Mouse (Mus musculus) erythroid progenitor cell, adult 5-6 weeks (primary cell): Measurements from ENCODE around the gene Ubc. TPM values are rescaled to one million over a fixed set of nuclear protein-coding genes. Genes with fewer than 3 reads are reported as not detected.

Experiments used
- total RNA-seq, 2 experiments: library from RNA; stranded (forward) in 1 of 2; stranded (reverse) in 1 of 2; fragments of 150-400 nt in 1 of 2; fragments of 186-747, 209-891 nt in 1 of 2; gene quantifications; 2 replicates each; pipeline versions ENCODE4 v1.2.3 to v1.2.4; 2015 to 2017; ENCODE audit warnings: low replicate concordance in 2 of 2

Gene Ubc
- total RNA-seq, 2 experiments from 2014 or later = 158 to 222 TPM

Other genes with a start within 250 kb of the Ubc start
- 10.5 and 37.3 TPM in 2 replicates for gene Ncor2, start 211.0 kb downstream of the Ubc start, total RNA-seq (2015; ENCODE audit: low replicate concordance)
- 0.91 and 2.6 TPM in 2 replicates for gene Ncor2, start 211.0 kb downstream of the Ubc start, total RNA-seq (2017; ENCODE audit: low replicate concordance)
- 33.9 and 39.0 TPM in 2 replicates for gene Scarb1, start 49.1 kb downstream of the Ubc start, total RNA-seq (2015; ENCODE audit: low replicate concordance)
- 35.3 and 44.2 TPM in 2 replicates for gene Scarb1, start 49.1 kb downstream of the Ubc start, total RNA-seq (2017; ENCODE audit: low replicate concordance)
- gene Gm10382, start 880 bp downstream of the Ubc start, total RNA-seq (2015; ENCODE audit: low replicate concordance) = not detected in 2 replicates
- gene Gm10382, start 880 bp downstream of the Ubc start, total RNA-seq (2017; ENCODE audit: low replicate concordance) = not detected in 2 replicates
- gene Dhx37, start 43.9 kb upstream of the Ubc start, total RNA-seq (2015; ENCODE audit: low replicate concordance) = 3.2 and 5.0 TPM in 2 replicates
- gene Dhx37, start 43.9 kb upstream of the Ubc start, total RNA-seq (2017; ENCODE audit: low replicate concordance) = 3.6 and 15.9 TPM in 2 replicates
- 5.4 and 10.5 TPM in 2 replicates for gene Bri3bp, start 51.4 kb upstream of the Ubc start, total RNA-seq (2015; ENCODE audit: low replicate concordance)
- gene Bri3bp, start 51.4 kb upstream of the Ubc start, total RNA-seq (2017; ENCODE audit: low replicate concordance) = 2.0 and 2.4 TPM in 2 replicates
- gene Aacs, start 85.6 kb upstream of the Ubc start, total RNA-seq (2015; ENCODE audit: low replicate concordance) = 6.5 and 13.4 TPM in 2 replicates
- 1.2 and 7.1 TPM in 2 replicates for gene Aacs, start 85.6 kb upstream of the Ubc start, total RNA-seq (2017; ENCODE audit: low replicate concordance)
- gene Tmem132b, start 141.6 kb upstream of the Ubc start, total RNA-seq (2015; ENCODE audit: low replicate concordance) = not detected in 2 replicates
- gene Tmem132b, start 141.6 kb upstream of the Ubc start, total RNA-seq (2017; ENCODE audit: low replicate concordance) = not detected in 2 replicates